8 mouse cellular contexts compared by ENCODE assay signal in the genomic region with DNA sequence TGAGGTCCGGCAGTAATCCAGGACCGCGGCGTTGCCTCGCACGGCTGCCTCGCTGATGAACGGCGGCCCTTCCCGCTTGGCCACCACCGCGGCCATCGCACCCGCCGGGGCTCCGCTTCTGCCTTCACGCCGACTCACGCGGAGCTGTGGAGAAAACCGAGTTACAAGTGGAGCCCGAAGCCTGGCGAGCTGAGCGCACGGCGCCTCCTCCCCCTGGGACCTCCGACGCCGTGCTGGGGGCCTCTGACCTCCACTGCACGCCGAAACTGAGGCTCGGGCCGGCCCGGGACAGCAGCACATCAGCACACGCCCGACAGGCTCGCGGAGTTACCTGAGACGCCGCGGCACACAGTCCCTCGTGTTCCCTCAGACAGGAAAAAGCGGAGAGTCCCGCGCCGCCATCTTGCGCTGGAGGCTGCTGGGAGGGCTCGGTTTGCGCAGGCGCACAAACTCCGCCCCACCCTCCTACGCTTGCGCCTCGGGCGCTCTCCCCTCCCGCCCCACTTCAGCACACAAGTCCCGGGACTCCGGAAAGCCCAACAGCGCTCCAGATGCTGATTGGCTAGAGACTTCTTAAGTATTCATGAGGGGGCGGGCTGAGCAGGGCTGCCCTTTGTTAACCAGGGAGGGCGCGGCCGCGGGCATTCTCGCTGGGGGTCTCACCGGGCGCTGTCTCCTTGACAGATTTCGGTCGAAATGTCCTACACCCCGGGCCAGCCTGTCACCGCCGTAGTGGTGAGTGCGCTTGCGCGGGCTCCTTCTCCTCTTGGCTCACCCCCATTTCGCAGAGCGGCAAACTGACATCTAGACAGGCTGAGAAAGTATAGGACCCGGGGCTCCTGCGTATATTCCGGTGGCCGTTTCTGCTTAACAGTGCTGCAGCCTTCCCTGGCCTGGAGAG. TPM values are rescaled to one million over a fixed set of nuclear protein-coding genes. Genes with fewer than 3 reads are reported as not detected.
DNase-seq lines count a peak whose midpoint lies in the region; ATAC-seq and TF ChIP-seq lines count a peak whose summit lies in the region.

Emc6 (minus strand) TSS at position 430 of the 901 bp plus-strand sequence.
Tax1bp3 (plus strand) TSS at position 476 of the 901 bp plus-strand sequence.

- peak; percentile 100 for DNase-seq in brain, embryonic 14.5 days (ENCODE audit: low read depth)
- DNase-seq in kidney, postnatal 0 days (ENCODE audit: low spot score), result peak; percentile 99
- peak; percentile 87 for DNase-seq in liver, embryonic 11.5 days (ENCODE audit: low spot score)
- peak; percentile 98 for DNase-seq in naive thymus-derived CD4-positive, alpha-beta T cell, adult 2 months (ENCODE audit: low read depth)

- H3ac ChIP-seq in C2C12 (ENCODE audit: control insufficient read depth, insufficient read length, low read depth), result peak within 1 kb of the TSS; percentile 100

- H3K9ac ChIP-seq in heart, embryonic 12.5 days, result peak within 1 kb of the TSS; percentile 98
- peak within 1 kb of the TSS; percentile 95 for H3K9ac ChIP-seq in kidney, postnatal 0 days (ENCODE audit: low read depth, low read length)
- peak within 1 kb of the TSS; percentile 97 for H3K9ac ChIP-seq in liver, embryonic 11.5 days (ENCODE audit: low read depth, low read length)
- peak within 1 kb of the TSS; percentile 92 for H3K9ac ChIP-seq in stomach, embryonic 14.5 days (replicated peaks; ENCODE audit: low read depth, low read length)

- ATAC-seq in heart, embryonic 12.5 days (ENCODE audit: insufficient number of reproducible peaks, low FRiP score), result peak; percentile 97
- ATAC-seq in kidney, postnatal 0 days (replicated peaks; ENCODE audit: low FRiP score, low read depth), result peak; percentile 96
- ATAC-seq in liver, embryonic 11.5 days (replicated peaks; ENCODE audit: low FRiP score), result peak; percentile 98
- ATAC-seq in stomach, embryonic 14.5 days (ENCODE audit: insufficient number of reproducible peaks, insufficient read depth, low FRiP score, low read depth), result peak; percentile 97

- H3K79me3 ChIP-seq in C2C12 (ENCODE audit: low read depth), result peaks cover 73% of the 10 kb centered on the region

- peak within 1 kb of the TSS; percentile 99 for H3K4me3 ChIP-seq in C2C12 (ENCODE audit: insufficient read depth, poor library complexity, severe bottlenecking)
- H3K4me3 ChIP-seq in erythroblast, embryonic 14.5 days (replicated peaks), result peak within 1 kb of the TSS; percentile 99
- peak within 1 kb of the TSS; percentile 95 for H3K4me3 ChIP-seq in heart, embryonic 12.5 days
- peak within 1 kb of the TSS; percentile 98 for H3K4me3 ChIP-seq in kidney, postnatal 0 days (replicated peaks; ENCODE audit: low read depth, low read length)
- H3K4me3 ChIP-seq in liver, embryonic 11.5 days (ENCODE audit: low read depth, low read length), result peak within 1 kb of the TSS; percentile 96
- peak within 1 kb of the TSS; percentile 99 for H3K4me3 ChIP-seq in stomach, embryonic 14.5 days (ENCODE audit: low read depth, low read length)

- TF ChIP-seq CTCF in C2C12 (IDR thresholded peaks at IDR 0.05; ENCODE audit: control insufficient read depth, insufficient read depth, insufficient read length), result no peak
- TF ChIP-seq CTCF in brain, embryonic 14.5 days (IDR thresholded peaks at IDR 0.05; ENCODE audit: borderline replicate concordance, extremely low read depth, insufficient read depth, insufficient read length), result no peak
- 0 out of 2 replicates have a peak, but pooled peaks have one; percentile 2 for TF ChIP-seq CTCF in kidney, postnatal 0 days (IDR thresholded peaks at IDR 0.05; ENCODE audit: low read depth)

- H3K27me3 ChIP-seq in C2C12 (ENCODE audit: control insufficient read depth, insufficient read depth, insufficient read length), result no peaks in the 10 kb centered on the region
- no peaks in the 10 kb centered on the region for H3K27me3 ChIP-seq in erythroblast, embryonic 14.5 days (ENCODE audit: control insufficient read depth)
- H3K27me3 ChIP-seq in heart, embryonic 12.5 days (replicated peaks), result no peaks in the 10 kb centered on the region
- H3K27me3 ChIP-seq in kidney, postnatal 0 days (ENCODE audit: insufficient read depth, low read length), result no peaks in the 10 kb centered on the region
- H3K27me3 ChIP-seq in liver, embryonic 11.5 days (replicated peaks; ENCODE audit: control insufficient read depth, insufficient read depth, low read length), result no peaks in the 10 kb centered on the region
- H3K27me3 ChIP-seq in stomach, embryonic 14.5 days (ENCODE audit: control insufficient read depth, insufficient read depth, low read length), result no peaks in the 10 kb centered on the region

- H3K27ac ChIP-seq in heart, embryonic 12.5 days (ENCODE audit: poor library complexity, severe bottlenecking), result peak within 1 kb of the TSS; percentile 97
- H3K27ac ChIP-seq in kidney, postnatal 0 days, result peak within 1 kb of the TSS; percentile 98
- H3K27ac ChIP-seq in liver, embryonic 11.5 days (ENCODE audit: low read depth, low read length), result peak within 1 kb of the TSS; percentile 88
- H3K27ac ChIP-seq in stomach, embryonic 14.5 days (ENCODE audit: low read length), result peak within 1 kb of the TSS; percentile 98

- H3K9me3 ChIP-seq in erythroblast, embryonic 14.5 days (ENCODE audit: control insufficient read depth, low read length), result no peaks in the 10 kb centered on the region
- no peaks in the 10 kb centered on the region for H3K9me3 ChIP-seq in heart, embryonic 12.5 days (replicated peaks)
- no peaks in the 10 kb centered on the region for H3K9me3 ChIP-seq in kidney, postnatal 0 days (replicated peaks; ENCODE audit: low read length)
- no peaks in the 10 kb centered on the region for H3K9me3 ChIP-seq in liver, embryonic 11.5 days (ENCODE audit: control insufficient read depth, low read length)
- H3K9me3 ChIP-seq in stomach, embryonic 14.5 days (ENCODE audit: control insufficient read depth, low read depth, low read length), result no peaks in the 10 kb centered on the region

- peaks cover 41% of the 10 kb centered on the region for H3K36me3 ChIP-seq in C2C12 (ENCODE audit: control insufficient read depth, insufficient read depth)
- H3K36me3 ChIP-seq in erythroblast, embryonic 14.5 days (ENCODE audit: control insufficient read depth), result peaks cover 37% of the 10 kb centered on the region
- H3K36me3 ChIP-seq in heart, embryonic 12.5 days, result peaks cover 28% of the 10 kb centered on the region
- H3K36me3 ChIP-seq in kidney, postnatal 0 days (ENCODE audit: insufficient read depth, low read length), result peaks cover 3% of the 10 kb centered on the region; the same call in 1 of the 2 replicates
- H3K36me3 ChIP-seq in liver, embryonic 11.5 days (ENCODE audit: control insufficient read depth, insufficient read depth, low read length), result peaks cover 7% of the 10 kb centered on the region; the same call in 1 of the 2 replicates
- H3K36me3 ChIP-seq in stomach, embryonic 14.5 days (ENCODE audit: control insufficient read depth, insufficient read depth, low read length), result peaks cover 23% of the 10 kb centered on the region; the same call in 1 of the 2 replicates

- peak; percentile 45; the same call in 1 of the 2 replicates for TF ChIP-seq POLR2A in brain, embryonic 14.5 days (IDR thresholded peaks at IDR 0.05; ENCODE audit: borderline replicate concordance, extremely low read depth, insufficient read depth, insufficient read length, poor library complexity, severe bottlenecking)

- peaks cover 48% of the 10 kb centered on the region for H3K4me1 ChIP-seq in erythroblast, embryonic 14.5 days (ENCODE audit: control insufficient read depth)
- H3K4me1 ChIP-seq in heart, embryonic 12.5 days (replicated peaks), result peaks cover 36% of the 10 kb centered on the region
- peaks cover 14% of the 10 kb centered on the region for H3K4me1 ChIP-seq in kidney, postnatal 0 days (replicated peaks; ENCODE audit: insufficient read depth, low read length)
- H3K4me1 ChIP-seq in liver, embryonic 11.5 days (replicated peaks; ENCODE audit: control insufficient read depth, insufficient read depth, low read length), result peaks cover 19% of the 10 kb centered on the region
- peaks cover 24% of the 10 kb centered on the region; the same call in 1 of the 2 replicates for H3K4me1 ChIP-seq in stomach, embryonic 14.5 days (ENCODE audit: control insufficient read depth, insufficient read depth, low read length)

- WGBS in heart, embryonic 12.5 days, result under 1% methylated on average over 81 of the region's 81 CpGs
- under 1% methylated on average over 79 of the region's 81 CpGs for WGBS in kidney, postnatal 0 days
- under 1% methylated on average over 80 of the region's 81 CpGs for WGBS in liver, embryonic 11.5 days
- WGBS in stomach, embryonic 14.5 days, result under 1% methylated on average over 80 of the region's 81 CpGs

- peak within 1 kb of the TSS; percentile 95 for H3K4me2 ChIP-seq in heart, embryonic 12.5 days
- H3K4me2 ChIP-seq in kidney, postnatal 0 days (ENCODE audit: low read length), result peak within 1 kb of the TSS; percentile 79
- H3K4me2 ChIP-seq in liver, embryonic 11.5 days, result peak within 1 kb of the TSS; percentile 94
- H3K4me2 ChIP-seq in stomach, embryonic 14.5 days (replicated peaks; ENCODE audit: low read depth, low read length), result peak within 1 kb of the TSS; percentile 75

- peaks cover 92% of the 10 kb centered on the region for H3K79me2 ChIP-seq in C2C12 (ENCODE audit: control insufficient read depth, insufficient read depth)

TF ChIP-seq in C2C12, 6 proteins besides CTCF, POLR2A, EP300 and RAD21:
- TF ChIP-seq MYOD1 (IDR thresholded peaks at IDR 0.05; ENCODE audit: control insufficient read depth, insufficient read length, low read depth), result no peak
- TF ChIP-seq USF1 (IDR thresholded peaks at IDR 0.05; ENCODE audit: low read depth), result no peak
- peak; percentile 41 for TF ChIP-seq MAX (IDR thresholded peaks at IDR 0.05)
- no peak for TF ChIP-seq MYOG (IDR thresholded peaks at IDR 0.05; ENCODE audit: control insufficient read depth, extremely low read depth, insufficient read length)

RNA-seq across cellular contexts. Expression of gene Emc6, which starts in this region (rescaled TPM):
- 71.6 TPM for polyA plus RNA-seq in C2C12 (2012; fragmentation: generic; extraction: Trizol)
- 74.7 and 115 TPM in 2 replicates for polyA plus RNA-seq in brain, embryonic 14.5 days (2012; rRNA removed)
- 19.4 and 20.4 TPM in 2 replicates for polyA plus RNA-seq in erythroblast, embryonic 14.5 days (2012)
- polyA plus RNA-seq in heart, embryonic 12.5 days (2016; fragmentation: Nextera tagmentation; extraction: Ambion mirVana), result 97.4 and 101 TPM in 2 replicates
- 182 and 187 TPM in 2 replicates for polyA plus RNA-seq in kidney, postnatal 0 days (2015; fragmentation: Nextera tagmentation; extraction: Ambion mirVana)
- 145 and 148 TPM in 2 replicates for polyA plus RNA-seq in liver, embryonic 11.5 days (2014; fragmentation: Nextera tagmentation; extraction: Ambion mirVana)
- polyA plus RNA-seq in stomach, embryonic 14.5 days (2014; fragmentation: Nextera tagmentation; extraction: Ambion mirVana), result 111 and 116 TPM in 2 replicates

RNA-seq across cellular contexts. Expression of gene Tax1bp3, which starts in this region (rescaled TPM):
- polyA plus RNA-seq in C2C12 (2012; fragmentation: generic; extraction: Trizol), result 159 TPM
- 91.6 and 112 TPM in 2 replicates for polyA plus RNA-seq in brain, embryonic 14.5 days (2012; rRNA removed)
- polyA plus RNA-seq in erythroblast, embryonic 14.5 days (2012), result 0.36 and 1.1 TPM in 2 replicates
- polyA plus RNA-seq in heart, embryonic 12.5 days (2016; fragmentation: Nextera tagmentation; extraction: Ambion mirVana), result 239 and 249 TPM in 2 replicates
- polyA plus RNA-seq in kidney, postnatal 0 days (2015; fragmentation: Nextera tagmentation; extraction: Ambion mirVana), result 227 and 237 TPM in 2 replicates
- 81.1 and 85.3 TPM in 2 replicates for polyA plus RNA-seq in liver, embryonic 11.5 days (2014; fragmentation: Nextera tagmentation; extraction: Ambion mirVana)
- 241 and 253 TPM in 2 replicates for polyA plus RNA-seq in stomach, embryonic 14.5 days (2014; fragmentation: Nextera tagmentation; extraction: Ambion mirVana)

Comparison
In these comparisons a context has a peak if more than half of its experiments do, and no peak if none do; other contexts are left out.
1. Peak in every context shown above with its lines: DNase-seq, ATAC-seq, H3K4me3 ChIP-seq and H3K27ac ChIP-seq.
2. RNA of gene Tax1bp3 (polyA plus RNA-seq): 241 to 253 TPM in stomach, embryonic 14.5 days, 239 to 249 TPM in heart, embryonic 12.5 days, 227 to 237 TPM in kidney, postnatal 0 days, 159 TPM in C2C12 (single experiment), 91.6 to 112 TPM in brain, embryonic 14.5 days and 81.1 to 85.3 TPM in liver, embryonic 11.5 days; 0.36 to 1.1 TPM in erythroblast, embryonic 14.5 days; every median in the first group is over 10 times any median in the second.